Mouse (Mus musculus): ENCODE measurements around the gene Gm9999.
"Not testable (repeated sequence)": the region's sequence is repeated elsewhere in the genome, so short reads cannot be mapped to it uniquely, and the experiment has no call there.

The Gm9999 gene

GRCm38 (mm10) chr7:47025429-47025828 is 42.0 kb downstream of the Gm9999 start:
- in situ Hi-C loops (cut with MboI, MseI) = no loop called here

GRCm38 (mm10) chr7:47026899-47027298 is 43.5 kb downstream of the Gm9999 start:
- in situ Hi-C loops (cut with MboI, MseI) = not testable (repeated sequence)

GRCm38 (mm10) chr7:47027520-47027919 is 44.1 kb downstream of the Gm9999 start:
- in situ Hi-C loops (cut with MboI, MseI) = no loop called here

GRCm38 (mm10) chr7:47030517-47031193 is 47.3 kb downstream of the Gm9999 start:
- in situ Hi-C loops (cut with MboI, MseI) = no loop called here

- in situ Hi-C loops (cut with MboI, MseI) = no loop called here
Observed at GRCm38 (mm10) chr7:47031371-47031770, 48.0 kb downstream of the Gm9999 start.

GRCm38 (mm10) chr7:47034785-47035384 is 51.5 kb downstream of the Gm9999 start:
- in situ Hi-C loops (cut with MboI, MseI) = loop anchor here (5.0 kb wide), 1 partner anchor 97 kb away; the partner anchor contains the start of gene Ptpn5

- in situ Hi-C loops (cut with MboI, MseI) = loop anchor here (5.0 kb wide), 1 partner anchor 97 kb away; the partner anchor contains the start of gene Ptpn5
Observed at GRCm38 (mm10) chr7:47035426-47035825, 52.0 kb downstream of the Gm9999 start.

Data from T-helper 2 cell (primary cell).